ENCODE assay signal across 9 mouse cellular contexts in genomic region chr11:100526052-100526816, GRCm38 (mm10). TPM values are rescaled to one million over a fixed set of nuclear protein-coding genes. Genes with fewer than 3 reads are reported as not detected.
DNase-seq lines count a peak whose midpoint lies in the region; ATAC-seq and TF ChIP-seq lines count a peak whose summit lies in the region.
"Had no signal": no experiment of that assay in that cellular context is flagged by ENCODE, and none has a peak within 500 bp of the region (broad histone marks: within the 10 kb centered on the region; RNA-seq: fewer than 3 reads in every experiment).

No protein-coding gene starts in this region.

- H3K27ac ChIP-seq in heart, embryonic 13.5 days (replicated peaks), result no peak overlapping the region
- no peak overlapping the region for H3K27ac ChIP-seq in bone marrow macrophage, adult 2 months (ENCODE audit: insufficient read depth, low read depth, low read length)
- H3K27ac ChIP-seq in hindbrain, embryonic 14.5 days, result peak overlapping the region; percentile 87; the same call in 1 of the 2 replicates
- peak overlapping the region; percentile 91; the same call in 1 of the 2 replicates for H3K27ac ChIP-seq in midbrain, embryonic 14.5 days (replicated peaks; ENCODE audit: low read depth, low read length)

- peaks cover 34% of the 10 kb centered on the region for H3K4me1 ChIP-seq in heart, embryonic 13.5 days
- H3K4me1 ChIP-seq in bone marrow macrophage, adult 2 months (ENCODE audit: control insufficient read depth, insufficient read depth, low read length), result peaks cover 30% of the 10 kb centered on the region
- peaks cover 26% of the 10 kb centered on the region for H3K4me1 ChIP-seq in hindbrain, embryonic 14.5 days (replicated peaks; ENCODE audit: control insufficient read depth, insufficient read depth, low read length)
- peaks cover 25% of the 10 kb centered on the region for H3K4me1 ChIP-seq in midbrain, embryonic 14.5 days (ENCODE audit: control insufficient read depth, insufficient read depth, low read length)

- WGBS in heart, embryonic 13.5 days, result 31% methylated on average over 15 of the region's 15 CpGs
- WGBS in hindbrain, embryonic 14.5 days, result 5% methylated on average over 15 of the region's 15 CpGs
- 3% methylated on average over 15 of the region's 15 CpGs for WGBS in midbrain, embryonic 14.5 days

- no peaks in the 10 kb centered on the region for H3K9me3 ChIP-seq in heart, embryonic 13.5 days
- no peaks in the 10 kb centered on the region for H3K9me3 ChIP-seq in hindbrain, embryonic 14.5 days (ENCODE audit: control insufficient read depth, low read length)
- H3K9me3 ChIP-seq in midbrain, embryonic 14.5 days (ENCODE audit: control insufficient read depth, low read length), result no peaks in the 10 kb centered on the region

- H3K27me3 ChIP-seq in heart, embryonic 13.5 days (replicated peaks), result no peaks in the 10 kb centered on the region
- H3K27me3 ChIP-seq in hindbrain, embryonic 14.5 days (ENCODE audit: control insufficient read depth, insufficient read depth, low read length), result no peaks in the 10 kb centered on the region
- no peaks in the 10 kb centered on the region for H3K27me3 ChIP-seq in midbrain, embryonic 14.5 days (ENCODE audit: control insufficient read depth, insufficient read depth, low read length)
- H3K27me3 ChIP-seq: Patski had no signal

- ATAC-seq in heart, embryonic 13.5 days (ENCODE audit: extremely low read depth, insufficient number of reproducible peaks, low FRiP score, low TSS enrichment), result no peak
- no peak for ATAC-seq in hindbrain, embryonic 14.5 days (ENCODE audit: low FRiP score)
- ATAC-seq in midbrain, embryonic 14.5 days (ENCODE audit: low FRiP score, low TSS enrichment), result no peak

- peaks cover 27% of the 10 kb centered on the region for H3K36me3 ChIP-seq in heart, embryonic 13.5 days
- peaks cover 26% of the 10 kb centered on the region for H3K36me3 ChIP-seq in hindbrain, embryonic 14.5 days (replicated peaks; ENCODE audit: control insufficient read depth, insufficient read depth)
- peaks cover 30% of the 10 kb centered on the region for H3K36me3 ChIP-seq in midbrain, embryonic 14.5 days (ENCODE audit: control insufficient read depth, insufficient read depth, low read length)

- no peak for TF ChIP-seq POLR2A in bone marrow macrophage, adult 2 months (IDR thresholded peaks at IDR 0.05; ENCODE audit: borderline replicate concordance, low read depth, low read length)

- no peak for TF ChIP-seq CTCF in bone marrow macrophage, adult 2 months (IDR thresholded peaks at IDR 0.05; ENCODE audit: low read depth, low read length)

- peak overlapping the region; percentile 91 for H3K4me2 ChIP-seq in heart, embryonic 13.5 days
- H3K4me2 ChIP-seq in hindbrain, embryonic 14.5 days (replicated peaks), result peak overlapping the region; percentile 83
- H3K4me2 ChIP-seq in midbrain, embryonic 14.5 days (ENCODE audit: low read length), result peak overlapping the region; percentile 96

- peak overlapping the region; percentile 79 for H3K4me3 ChIP-seq in heart, embryonic 13.5 days
- peak overlapping the region; percentile 78 for H3K4me3 ChIP-seq in bone marrow macrophage, adult 2 months (ENCODE audit: insufficient read depth, low read length)
- peak overlapping the region; percentile 68 for H3K4me3 ChIP-seq in hindbrain, embryonic 14.5 days (replicated peaks; ENCODE audit: low read length)
- H3K4me3 ChIP-seq in midbrain, embryonic 14.5 days (replicated peaks; ENCODE audit: low read depth, low read length), result peak overlapping the region; percentile 90

- DNase-seq in heart, postnatal 4 days, result no peak
- no peak for DNase-seq in hindbrain, embryonic 14.5 days (ENCODE audit: low spot score)
- peak; percentile 37 for DNase-seq in midbrain, embryonic 14.5 days
- DNase-seq in urinary bladder, adult 2 months (ENCODE audit: low spot score), result no peak
- no peak for DNase-seq in adrenal gland, adult 8-10 months
- DNase-seq in adrenal gland, adult 18-20 months (ENCODE audit: low spot score in 2 of 2), result no peak

- H3K9ac ChIP-seq in heart, embryonic 13.5 days, result peak overlapping the region; percentile 91
- peak overlapping the region; percentile 76 for H3K9ac ChIP-seq in hindbrain, embryonic 14.5 days
- H3K9ac ChIP-seq in midbrain, embryonic 14.5 days (replicated peaks; ENCODE audit: low read length), result peak overlapping the region; percentile 79

RNA-seq across cellular contexts. Expression of gene Acly, which starts 1.6 kb away (rescaled TPM):
- 67.8 and 69.7 TPM in 2 replicates for polyA plus RNA-seq in heart, embryonic 13.5 days (2015; fragmentation: Nextera tagmentation; extraction: Ambion mirVana)
- total RNA-seq in heart, postnatal 4 days (2021), result 10 to 100 TPM; 60.7 to 63.4 TPM
- polyA plus RNA-seq in bone marrow macrophage, adult 2 months (2012; ENCODE audit: insufficient read depth, insufficient read length, missing spikeins), result 51.4 and 62.3 TPM in 2 replicates
- polyA plus RNA-seq in hindbrain, embryonic 14.5 days (2014; fragmentation: Nextera tagmentation; extraction: Ambion mirVana), result 224 and 244 TPM in 2 replicates
- 161 and 219 TPM in 2 replicates for polyA plus RNA-seq in midbrain, embryonic 14.5 days (2014; fragmentation: Nextera tagmentation; extraction: Ambion mirVana)
- polyA plus RNA-seq in urinary bladder, adult 2 months (2012; rRNA removed), result 83.9 and 93.7 TPM in 2 replicates
- total RNA-seq in adrenal gland, adult 8-10 months (2022), result 1,000 to 10,000 TPM; 1,202 to 1,723 (median 1,362) TPM
- 1,000 to 10,000 TPM; 1,875 to 2,782 TPM for total RNA-seq in adrenal gland, adult 18-20 months (2021)

RNA-seq across cellular contexts. Expression of gene Ttc25, which starts 19.2 kb away (rescaled TPM):
- polyA plus RNA-seq in heart, embryonic 13.5 days (2015; fragmentation: Nextera tagmentation; extraction: Ambion mirVana), result 0.19 and 0.62 TPM in 2 replicates
- under 1 TPM; 0.21 to 0.70 TPM for total RNA-seq in heart, postnatal 4 days (2021)
- 0.19 and 0.34 TPM in 2 replicates for polyA plus RNA-seq in bone marrow macrophage, adult 2 months (2012; ENCODE audit: insufficient read depth, insufficient read length, missing spikeins)
- polyA plus RNA-seq in hindbrain, embryonic 14.5 days (2014; fragmentation: Nextera tagmentation; extraction: Ambion mirVana), result 2.0 and 2.7 TPM in 2 replicates
- polyA plus RNA-seq in midbrain, embryonic 14.5 days (2014; fragmentation: Nextera tagmentation; extraction: Ambion mirVana), result 1.9 and 2.5 TPM in 2 replicates
- 0.26 and 0.60 TPM in 2 replicates for polyA plus RNA-seq in urinary bladder, adult 2 months (2012; rRNA removed)
- 1 to 10 TPM; 4.4 to 6.4 (median 5.4) TPM for total RNA-seq in adrenal gland, adult 8-10 months (2022)
- 10 to 100 TPM in 1 of 2 experiments, 1 to 10 TPM in 1; 8.8 to 18.8 TPM for total RNA-seq in adrenal gland, adult 18-20 months (2021)

RNA-seq across cellular contexts. Expression of gene Cnp, which starts 48.5 kb away (rescaled TPM):
- polyA plus RNA-seq in heart, embryonic 13.5 days (2015; fragmentation: Nextera tagmentation; extraction: Ambion mirVana), result 18.1 and 20.2 TPM in 2 replicates
- total RNA-seq in heart, postnatal 4 days (2021), result 1 to 10 TPM; 6.3 to 7.3 TPM
- polyA plus RNA-seq in bone marrow macrophage, adult 2 months (2012; ENCODE audit: insufficient read depth, insufficient read length, missing spikeins), result 40.3 and 41.2 TPM in 2 replicates
- polyA plus RNA-seq in hindbrain, embryonic 14.5 days (2014; fragmentation: Nextera tagmentation; extraction: Ambion mirVana), result 47.2 and 53.3 TPM in 2 replicates
- 24.8 and 28.7 TPM in 2 replicates for polyA plus RNA-seq in midbrain, embryonic 14.5 days (2014; fragmentation: Nextera tagmentation; extraction: Ambion mirVana)
- 34.9 and 36.0 TPM in 2 replicates for polyA plus RNA-seq in urinary bladder, adult 2 months (2012; rRNA removed)
- total RNA-seq in adrenal gland, adult 8-10 months (2022), result 10 to 100 TPM; 47.5 to 85.0 (median 71.9) TPM
- total RNA-seq in adrenal gland, adult 18-20 months (2021), result 10 to 100 TPM; 33.2 to 40.6 TPM

RNA-seq across cellular contexts. Expression of gene Klhl11, which starts 53.7 kb away (rescaled TPM):
- polyA plus RNA-seq in heart, embryonic 13.5 days (2015; fragmentation: Nextera tagmentation; extraction: Ambion mirVana), result 6.6 and 6.7 TPM in 2 replicates
- total RNA-seq in heart, postnatal 4 days (2021), result 10 to 100 TPM; 11.8 to 13.4 TPM
- 4.7 and 6.1 TPM in 2 replicates for polyA plus RNA-seq in bone marrow macrophage, adult 2 months (2012; ENCODE audit: insufficient read depth, insufficient read length, missing spikeins)
- 15.6 and 17.7 TPM in 2 replicates for polyA plus RNA-seq in hindbrain, embryonic 14.5 days (2014; fragmentation: Nextera tagmentation; extraction: Ambion mirVana)
- polyA plus RNA-seq in midbrain, embryonic 14.5 days (2014; fragmentation: Nextera tagmentation; extraction: Ambion mirVana), result 17.6 and 18.8 TPM in 2 replicates
- polyA plus RNA-seq in urinary bladder, adult 2 months (2012; rRNA removed), result 12.2 and 13.2 TPM in 2 replicates
- 10 to 100 TPM; 62.9 to 96.4 (median 75.3) TPM for total RNA-seq in adrenal gland, adult 8-10 months (2022)
- 10 to 100 TPM; 51.5 to 58.3 TPM for total RNA-seq in adrenal gland, adult 18-20 months (2021)

Comparison
In these comparisons a context has a peak if more than half of its experiments do, and no peak if none do; other contexts are left out.
1. H3K27ac ChIP-seq: peak in hindbrain, embryonic 14.5 days (single experiment) and midbrain, embryonic 14.5 days (single experiment); none in heart, embryonic 13.5 days (single experiment) and bone marrow macrophage, adult 2 months (single experiment).
2. Peak in every context shown above with its lines, with median percentiles within 50 percentile points of each other: H3K4me2 ChIP-seq, H3K4me3 ChIP-seq and H3K9ac ChIP-seq.